ENCODE assay signal across 8 mouse cellular contexts in the genomic region with DNA sequence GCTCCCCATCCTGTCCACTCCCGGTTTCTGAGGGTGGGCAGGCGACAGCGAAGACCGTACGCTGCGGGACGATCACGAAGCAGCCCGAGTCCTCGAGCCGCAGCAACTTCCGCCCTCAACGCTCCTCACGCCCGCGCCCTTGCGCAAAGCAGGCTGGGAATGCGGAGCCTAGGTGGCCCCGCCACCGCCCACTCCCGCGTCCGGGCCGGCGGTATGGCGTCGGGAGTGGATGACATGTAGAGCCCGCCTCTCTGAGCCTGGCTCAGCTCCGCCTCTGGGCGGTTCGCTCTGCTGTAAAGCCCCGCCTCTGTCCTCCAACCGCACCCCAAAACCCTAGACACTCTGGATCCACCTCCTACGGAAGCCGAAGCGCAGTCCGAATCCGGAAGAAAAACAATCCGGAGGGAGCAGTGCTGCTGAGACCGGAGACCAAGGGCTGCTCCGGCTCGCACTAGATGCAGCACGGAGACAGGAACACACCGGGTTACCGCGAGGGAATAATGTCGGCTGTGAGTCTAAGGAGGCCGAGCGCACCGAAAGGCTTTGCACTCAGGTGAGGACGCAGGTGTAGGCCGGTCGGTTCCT. TPM values are rescaled to one million over a fixed set of nuclear protein-coding genes. Genes with fewer than 3 reads are reported as not detected.
DNase-seq lines count a peak whose midpoint lies in the region; ATAC-seq lines count a peak whose summit lies in the region.

A gene (plus strand): TSS at position 344 of the 585 bp plus-strand sequence.

- intact Hi-C loops in gastrocnemius, postnatal 14 days (cut with DNase I; ENCODE audit: low total_unique reads), result no loop called here
- intact Hi-C loops in left cerebral cortex, postnatal 10 days (cut with DNase I), result no loop called here

- peak; percentile 98 to 99 for DNase-seq in adrenal gland, adult (ENCODE audit: inconsistent age in 2 of 2, low spot score in 1 of 2)
- peak; percentile 98 for DNase-seq in embryo, embryonic 10.5 days (ENCODE audit: low spot score)
- peak; percentile 95 for DNase-seq in gastrocnemius, postnatal 14 days
- DNase-seq in left cerebral cortex, postnatal 10 days (ENCODE audit: extremely low spot score in 1 of 2, low spot score in 2 of 2), result peak; percentile 93 to 97
- DNase-seq in right cerebral cortex, postnatal 25 days, result peak; percentile 98
- DNase-seq in urinary bladder, postnatal 4 days (ENCODE audit: low spot score in 2 of 2), result peak; percentile 93 to 95

- peak; percentile 97 for ATAC-seq in inflammation-experienced regulatory T-cells, adult 6 months
- ATAC-seq in megakaryocyte-erythroid progenitor cell, adult 5-6 weeks (replicated peaks; ENCODE audit: low FRiP score, low TSS enrichment, poor library complexity, severe bottlenecking), result peak; percentile 99

RNA-seq across cellular contexts. Expression of the gene that starts here (rescaled TPM):
- 10 to 100 TPM; 17.0 to 23.0 TPM for total RNA-seq in gastrocnemius, postnatal 14 days (2021)
- polyA plus RNA-seq in inflammation-experienced regulatory T-cells, adult 6 months (2017; shearing (Covaris generic)), result 100 to 1,000 TPM; 110 to 156 (median 133) TPM
- total RNA-seq in left cerebral cortex, postnatal 10 days (2021), result 10 to 100 TPM; 44.2 to 50.3 TPM
- 33.8 and 34.5 TPM in 2 replicates for total RNA-seq in megakaryocyte-erythroid progenitor cell, adult 5-6 weeks (2014; fragmentation: Nextera tagmentation)
- total RNA-seq in megakaryocyte-erythroid progenitor cell, adult 5-6 weeks (2017), result 19.9 and 26.5 TPM in 2 replicates

Comparison
In these comparisons a context has a peak if more than half of its experiments do, and no peak if none do; other contexts are left out.
1. Peak in every context shown above with its lines: DNase-seq and ATAC-seq.